Mouse (Mus musculus) right cerebral cortex, postnatal 4 days (tissue): ENCODE measurements around the gene Btbd35f28.
"Not testable (repeated sequence)": the region's sequence is repeated elsewhere in the genome, so short reads cannot be mapped to it uniquely, and the experiment has no call there.

Experiments used
- DNase-seq: peaks from one replicate; pipeline ENCODE4 v3.0.0-alpha.2; 2022

Btbd35f28 gene

DNA sequence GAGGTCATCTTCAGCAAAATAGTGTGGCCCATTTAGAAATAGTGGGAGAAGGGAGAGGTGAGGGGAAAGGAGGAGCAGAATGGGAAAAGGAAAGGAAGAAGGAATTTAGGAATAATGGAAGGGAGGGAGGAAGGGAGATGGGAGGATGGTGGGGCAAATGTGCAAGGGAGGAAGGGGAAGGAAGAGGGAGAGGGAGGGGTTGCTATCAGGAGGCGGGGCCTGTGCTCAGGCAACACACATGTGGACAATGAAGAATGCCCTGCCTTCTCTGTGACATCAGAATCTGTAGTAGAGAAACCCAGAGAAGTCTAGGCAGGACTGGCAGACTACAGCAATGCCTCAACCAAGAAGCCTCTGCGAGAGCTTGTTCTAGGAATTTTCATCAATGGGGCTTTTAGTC lies at the start of gene Btbd35f28:
Btbd35f28 (plus strand) TSS at position 301 of the 400 bp plus-strand sequence.
- DNase-seq = not testable (repeated sequence)
